17 mouse cellular contexts compared by ENCODE assay signal in the genomic region with DNA sequence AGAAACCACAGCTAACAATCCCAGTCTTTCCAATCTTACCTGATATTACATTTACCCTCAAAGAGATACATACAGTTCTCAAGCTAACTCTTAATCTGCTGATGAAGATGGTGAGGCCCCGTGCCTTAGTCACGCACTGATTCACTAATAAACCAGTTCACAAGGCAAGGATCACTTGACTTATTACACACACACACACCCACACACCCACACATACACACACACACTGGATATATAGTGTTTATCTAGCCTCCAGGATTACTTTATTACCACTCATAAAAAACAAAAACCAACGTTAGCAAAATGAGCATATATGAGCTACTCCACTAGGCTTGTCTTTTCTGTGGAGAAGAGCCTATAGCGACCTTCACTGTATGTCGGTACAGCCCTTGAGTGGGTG.
"Had no signal": no experiment of that assay in that cellular context is flagged by ENCODE, and none has a peak within 500 bp of the region (broad histone marks: within the 10 kb centered on the region; RNA-seq: fewer than 3 reads in every experiment).

No protein-coding gene starts in this region.

- ATAC-seq: midbrain, embryonic 13.5 days had no signal

- H3K9ac ChIP-seq: liver, embryonic 14.5 days; lung, embryonic 14.5 days; midbrain, embryonic 13.5 days; midbrain, embryonic 15.5 days; neural tube, embryonic 12.5 days had no signal

- H3K27me3 ChIP-seq: midbrain, embryonic 13.5 days; midbrain, embryonic 15.5 days; neural tube, embryonic 12.5 days had no signal

- DNase-seq: lung, adult 18-20 months; lung, embryonic 14.5 days; lung, postnatal 10 days; lung, postnatal 4 days; retina, postnatal 1 day; right cerebral cortex, adult 18-20 months; right cerebral cortex, postnatal 25 days; right cerebral cortex, postnatal 4 days; spleen, adult 18-20 months; thymus, adult 18-20 months; thymus, postnatal 14 days; thymus, postnatal 36 days had no signal

- H3K4me3 ChIP-seq: midbrain, embryonic 13.5 days; midbrain, embryonic 15.5 days; neural tube, embryonic 12.5 days had no signal

- H3K36me3 ChIP-seq: midbrain, embryonic 13.5 days; midbrain, embryonic 15.5 days; neural tube, embryonic 12.5 days had no signal

- H3K4me2 ChIP-seq: lung, embryonic 14.5 days; midbrain, embryonic 11.5 days; midbrain, embryonic 13.5 days; midbrain, embryonic 15.5 days; neural tube, embryonic 12.5 days had no signal

- H3K27ac ChIP-seq: liver, embryonic 14.5 days; midbrain, embryonic 13.5 days; midbrain, embryonic 15.5 days; neural tube, embryonic 12.5 days had no signal

- H3K9me3 ChIP-seq: midbrain, embryonic 13.5 days; midbrain, embryonic 15.5 days; neural tube, embryonic 12.5 days had no signal
